Mouse (Mus musculus) forebrain, embryonic 14.5 days (tissue): ENCODE results near the gene Aurkb. TPM values are rescaled to one million over a fixed set of nuclear protein-coding genes. Genes with fewer than 3 reads are reported as not detected.
A peak's percentile ranks its signal among the peaks of the same experiment; 100 is the strongest.

Experiments
- ATAC-seq: fragments of 200-750 bp; cut with Nextera tagmentation; 2 replicates; pipeline ENCODE4 v1.8.0; 2017; ENCODE audit warnings: mild to moderate bottlenecking, moderate library complexity
- DNase-seq: peaks from one replicate; pipeline ENCODE4 v3.0.0-alpha.2; 2015; ENCODE audit warnings: low spot score
- H3K27ac ChIP-seq: fragments of 300-500 bp; sonication (generic); 2 replicates; pipeline ENCODE4 v1.5.1; 2014; ENCODE audit warnings: low read depth, mild to moderate bottlenecking, control low read depth, low read length, moderate library complexity
- H3K27me3 ChIP-seq: fragments of 300-500 bp; sonication (generic); replicated peaks from 2 replicates; pipeline ENCODE4 v1.6.1; 2014; ENCODE audit warnings: low read length, control low read depth, mixed read lengths; ENCODE audit not compliant: control insufficient read depth, insufficient read depth
- H3K36me3 ChIP-seq: fragments of 300-500 bp; sonication (generic); 2 replicates; pipeline ENCODE4 v1.6.1; 2014; ENCODE audit warnings: low read length, control low read depth; ENCODE audit not compliant: control insufficient read depth, insufficient read depth
- H3K4me1 ChIP-seq: fragments of 300-500 bp; sonication (generic); 2 replicates; pipeline ENCODE4 v1.6.1; 2014; ENCODE audit warnings: antibody characterized with exemption, low read length, control low read depth; ENCODE audit not compliant: control insufficient read depth, insufficient read depth
- H3K4me2 ChIP-seq: fragments of 300-500 bp; sonication (generic); 2 replicates; pipeline ENCODE4 v1.6.1; 2014; ENCODE audit warnings: mild to moderate bottlenecking, control low read depth, low read length
- H3K4me3 ChIP-seq: fragments of 300-500 bp; sonication (generic); 2 replicates; pipeline ENCODE4 v1.5.1; 2014; ENCODE audit warnings: low read depth, low read length, control low read depth
- H3K9ac ChIP-seq: fragments of 300-500 bp; sonication (generic); 2 replicates; pipeline ENCODE4 v1.6.1; 2014; ENCODE audit warnings: mild to moderate bottlenecking, low read length, control low read depth, moderate library complexity
- H3K9me3 ChIP-seq: fragments of 300-500 bp; sonication (generic); replicated peaks from 2 replicates; pipeline ENCODE4 v1.6.1; 2016; ENCODE audit warnings: low read length, control low read depth, mixed read lengths; ENCODE audit not compliant: control insufficient read depth
- WGBS: fragments of 180-500 bp; shearing (Covaris S2); extraction: QIAGEN DNeasy Blood & Tissue Kit; methylation state at CpG from one replicate; pipeline ENCODE4 v1.1.7; 2014; 5-methylcytosine and 5-hydroxymethylcytosine counted together
- polyA plus RNA-seq: library from polyadenylated mRNA; unstranded; fragments of >200 nt; fragmentation: Nextera tagmentation; extraction: Ambion mirVana; gene quantifications from 2 replicates; pipeline ENCODE4 v1.2.1, GENCODE M21; 2014

The Aurkb gene
- polyA plus RNA-seq, 1 experiment from 2014 or later, result 74.0 TPM

DNA sequence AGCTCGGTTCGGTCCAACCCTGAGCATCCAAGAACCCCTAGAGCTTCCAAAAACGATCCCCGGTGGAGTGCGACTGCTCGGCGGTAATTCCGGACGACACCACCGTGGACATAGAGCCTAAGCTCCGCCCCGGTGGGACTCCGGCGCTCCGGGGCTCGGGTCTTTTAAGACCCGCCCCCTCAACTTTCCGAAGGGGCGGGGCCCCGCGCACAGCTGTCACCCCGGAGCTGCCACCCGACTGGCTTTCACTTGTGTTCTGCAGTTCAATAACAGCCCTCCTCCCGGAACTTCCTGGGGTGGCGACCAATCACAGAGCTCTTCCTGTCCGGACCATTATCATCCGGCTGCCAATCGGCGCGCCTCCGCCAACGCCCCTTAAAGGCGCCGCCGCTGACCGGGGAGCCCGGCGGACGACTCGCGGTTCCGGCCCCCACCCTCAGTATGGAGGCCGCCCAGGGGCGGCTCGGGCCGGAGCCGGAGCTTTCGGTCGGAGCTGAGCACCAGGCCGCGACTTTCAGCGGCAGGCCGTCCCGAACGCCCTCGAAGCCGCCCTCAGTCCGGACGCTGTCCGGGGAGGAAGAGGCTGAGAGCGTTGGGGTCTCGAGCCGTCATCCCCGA is 14.0 kb downstream of the Aurkb start, which contains the start of gene Borcs6:
Gene Borcs6, plus strand, starts transcription at position 361 of the 618 bp plus-strand sequence.
- Histone ChIP-seq H3K4me2 (peak within 1 kb of the TSS; percentile 91), H3K4me1 (peaks cover 15% of the 10 kb centered on the region), H3K27ac (peak within 1 kb of the TSS; percentile 78), H3K27me3 (no peaks in the 10 kb centered on the region), H3K9me3 (no peaks in the 10 kb centered on the region), H3K9ac (peak within 1 kb of the TSS; percentile 83), H3K36me3 (no peaks in the 10 kb centered on the region), H3K4me3 (peak within 1 kb of the TSS; percentile 87)
- under 1% methylated on average over 57 of the region's 64 CpGs for WGBS
- DNase-seq (peak; percentile 99), ATAC-seq (peak; percentile 94)

DNA sequence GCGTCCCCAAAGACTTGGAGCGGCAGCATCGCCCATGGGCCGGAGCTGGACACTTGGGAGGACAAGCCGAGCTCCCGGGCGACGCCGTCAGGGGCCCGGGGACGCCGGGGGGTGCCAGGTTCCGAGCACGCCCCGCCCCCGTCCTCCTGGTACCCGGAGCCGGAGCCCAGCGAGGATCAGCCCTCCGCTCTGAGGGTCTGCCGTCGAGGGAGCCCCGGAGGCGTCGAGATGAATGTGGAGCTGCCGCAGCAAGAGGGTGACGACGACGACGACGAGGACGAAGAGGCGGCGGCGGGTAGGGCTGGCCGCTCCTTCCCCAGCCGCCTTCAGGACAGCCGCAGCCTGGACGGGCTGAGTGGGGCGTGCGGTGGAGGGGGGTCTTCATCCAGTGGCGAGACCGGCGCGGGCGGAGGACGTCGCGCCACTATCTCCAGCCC is 14.5 kb downstream of the Aurkb start:
- no peaks in the 10 kb centered on the region for H3K27me3 ChIP-seq
- DNase-seq (peak; percentile 59), ATAC-seq (peak; percentile 29)
- H3K4me3 ChIP-seq, result peak overlapping the region; percentile 87
- peak overlapping the region; percentile 78 for H3K27ac ChIP-seq
- H3K9ac ChIP-seq, result peak overlapping the region; percentile 83
- no peaks in the 10 kb centered on the region for H3K9me3 ChIP-seq
- H3K36me3 ChIP-seq, result no peaks in the 10 kb centered on the region
- peaks cover 15% of the 10 kb centered on the region for H3K4me1 ChIP-seq
- peak overlapping the region; percentile 91 for H3K4me2 ChIP-seq
- WGBS, result under 1% methylated on average over 32 of the region's 49 CpGs

DNA sequence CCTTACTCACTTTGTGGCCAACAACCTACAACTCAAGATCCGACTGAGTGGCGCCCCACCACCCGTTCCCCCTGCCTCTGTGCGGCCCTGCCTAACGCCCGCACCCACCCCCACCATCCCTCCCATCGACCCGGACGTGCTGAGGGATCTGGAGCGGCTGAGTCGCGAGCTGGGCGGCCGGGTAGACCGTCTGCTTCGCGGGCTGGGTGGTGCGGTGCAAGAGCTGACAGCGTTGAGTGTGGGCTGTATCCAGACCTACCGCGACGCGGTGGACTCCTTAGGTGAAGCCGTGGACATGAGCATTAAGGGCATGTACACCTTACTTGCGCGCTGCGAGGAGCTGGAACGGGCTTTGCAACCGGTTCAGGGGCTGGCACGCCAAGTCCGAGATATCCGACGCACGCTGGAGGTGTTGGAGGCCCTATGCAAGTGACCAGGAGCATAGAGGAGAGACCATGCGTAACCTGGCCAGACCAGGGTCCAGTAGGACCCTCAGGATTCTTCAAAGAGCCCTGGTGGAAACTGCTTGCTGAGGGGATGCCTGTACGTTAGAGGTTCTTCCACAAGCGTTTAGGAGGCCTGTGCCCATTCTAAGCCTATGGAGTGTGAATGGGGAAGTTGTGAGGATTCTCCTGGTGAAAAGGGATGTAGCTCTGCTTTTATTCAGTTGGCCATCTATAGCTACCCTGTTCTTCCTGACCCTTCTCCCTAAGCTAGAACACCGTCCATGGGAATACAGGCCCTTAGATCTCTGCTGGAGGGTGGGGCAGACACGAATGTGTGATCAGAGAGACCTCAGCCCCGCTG is 15.2 kb downstream of the Aurkb start:
- Histone ChIP-seq H3K4me1 (peaks cover 15% of the 10 kb centered on the region), H3K4me2 (peak overlapping the region; percentile 91), H3K9me3 (no peaks in the 10 kb centered on the region), H3K4me3 (peak overlapping the region; percentile 87), H3K27me3 (no peaks in the 10 kb centered on the region), H3K9ac (peak overlapping the region; percentile 83), H3K36me3 (no peaks in the 10 kb centered on the region), H3K27ac (peak overlapping the region; percentile 78)
- 1% methylated on average over 40 of the region's 40 CpGs for WGBS
- no peak for ATAC-seq
- DNase-seq, result no peak

DNA sequence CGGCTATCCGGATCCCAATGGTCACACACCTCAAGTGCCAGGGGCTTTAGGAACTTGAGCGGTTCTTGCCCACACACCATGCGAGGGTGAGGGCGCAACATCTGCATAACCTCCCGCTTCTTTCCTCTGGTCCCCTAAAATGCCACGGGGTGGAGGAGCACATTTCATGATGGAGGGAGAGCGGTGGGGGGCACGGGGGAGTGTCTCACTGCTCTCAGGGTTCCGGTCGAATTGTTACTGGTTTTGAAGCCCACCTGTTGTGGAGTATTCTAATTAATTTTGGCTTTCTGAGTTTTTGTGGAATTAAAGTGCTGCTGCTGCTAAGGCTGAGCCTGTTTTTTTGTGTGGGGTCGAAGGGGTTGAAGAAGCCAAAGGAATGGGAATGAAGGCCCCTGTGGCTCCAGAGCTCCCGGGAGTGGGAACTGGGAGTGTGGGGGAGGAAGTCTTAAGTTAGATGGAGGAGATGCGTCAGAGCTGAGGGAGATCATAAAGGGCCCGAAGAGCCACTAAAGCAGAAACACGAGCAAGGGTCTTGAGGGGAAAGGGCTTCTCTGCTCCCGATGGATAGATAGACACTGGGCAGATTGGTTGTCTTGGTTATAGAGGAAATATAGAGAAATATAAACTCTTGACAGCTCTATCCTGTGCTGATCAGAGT is 15.9 kb downstream of the Aurkb start:
- H3K27ac ChIP-seq, result no peak overlapping the region
- no peak for DNase-seq

DNA sequence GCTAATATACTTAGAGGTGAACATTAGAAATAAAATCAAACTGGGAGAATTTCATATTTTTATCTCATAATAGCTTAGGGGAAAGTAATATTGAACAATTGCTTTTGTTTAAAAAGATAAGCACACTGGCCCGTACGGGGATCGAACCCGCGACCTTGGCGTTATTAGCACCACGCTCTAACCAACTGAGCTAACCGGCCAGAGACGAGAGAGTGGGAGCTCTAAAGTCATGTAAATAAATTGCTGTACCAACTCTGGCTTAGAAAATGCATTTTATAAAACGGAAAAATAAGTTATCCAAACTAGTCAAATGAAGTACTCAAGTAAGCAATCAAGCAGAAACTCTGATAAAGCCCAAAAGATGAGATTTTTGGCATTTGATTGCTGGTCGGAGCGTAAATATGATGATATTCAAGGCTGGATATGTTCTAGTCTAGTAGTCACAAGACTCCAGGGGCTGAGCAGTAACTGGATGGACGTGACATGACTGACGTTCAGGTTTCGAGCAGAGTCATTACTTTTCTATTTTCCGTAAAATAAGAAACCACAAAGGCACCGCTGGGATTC is 16.8 kb downstream of the Aurkb start:
- no peak overlapping the region for H3K9ac ChIP-seq
- H3K27ac ChIP-seq, result 0 out of 2 replicates have a peak overlapping the region, but pooled peaks have one; percentile 7
- peak; percentile 78 for DNase-seq
- ATAC-seq, result no peak
- WGBS, result 1% methylated on average over 17 of the region's 17 CpGs
- peak overlapping the region; percentile 54 for H3K4me3 ChIP-seq
- peaks cover 21% of the 10 kb centered on the region for H3K4me1 ChIP-seq
- no peaks in the 10 kb centered on the region for H3K36me3 ChIP-seq
- H3K9me3 ChIP-seq, result no peaks in the 10 kb centered on the region
- H3K27me3 ChIP-seq, result no peaks in the 10 kb centered on the region
- peak overlapping the region; percentile 91 for H3K4me2 ChIP-seq

More for the DNA sequence above, 15.9 kb downstream of the Aurkb start:
- Histone ChIP-seq H3K27me3 (no peaks in the 10 kb centered on the region), H3K9ac (peak overlapping the region; percentile 83), H3K4me1 (peaks cover 18% of the 10 kb centered on the region), H3K4me2 (peak overlapping the region; percentile 91), H3K36me3 (no peaks in the 10 kb centered on the region), H3K4me3 (peak overlapping the region; percentile 87), H3K9me3 (no peaks in the 10 kb centered on the region)
- 10% methylated on average over 17 of the region's 17 CpGs for WGBS
- ATAC-seq, result no peak

DNA sequence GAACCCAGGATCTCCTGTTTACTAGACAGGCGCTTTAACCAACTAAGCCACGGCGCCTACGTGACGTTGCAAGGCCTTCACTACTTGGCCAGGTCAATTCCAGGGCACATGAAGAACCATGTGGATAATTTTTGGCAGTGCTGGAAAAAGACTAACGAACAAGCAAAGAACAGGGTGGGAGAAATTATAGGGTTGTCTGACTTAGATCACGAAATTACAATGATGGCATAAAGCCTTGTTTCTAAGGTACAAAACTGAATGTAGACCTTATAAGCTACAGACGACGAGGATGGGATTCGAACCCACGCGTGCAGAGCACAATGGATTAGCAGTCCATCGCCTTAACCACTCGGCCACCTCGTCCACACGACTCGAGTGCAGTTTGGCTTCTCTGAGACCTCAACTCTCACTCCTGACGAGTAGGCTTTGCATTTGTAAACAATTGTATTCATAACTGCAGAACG is 17.3 kb downstream of the Aurkb start:
- Histone ChIP-seq H3K4me1 (peaks cover 21% of the 10 kb centered on the region), H3K27ac (peak overlapping the region; percentile 52), H3K4me3 (peak overlapping the region; percentile 54), H3K9me3 (no peaks in the 10 kb centered on the region), H3K27me3 (no peaks in the 10 kb centered on the region), H3K36me3 (no peaks in the 10 kb centered on the region), H3K9ac (no peak overlapping the region; the same call in 1 of the 2 replicates), H3K4me2 (peak overlapping the region; percentile 65)
- WGBS, result under 1% methylated on average over 19 of the region's 19 CpGs
- ATAC-seq, result peak; percentile 54
- peak; percentile 96 for DNase-seq

DNA sequence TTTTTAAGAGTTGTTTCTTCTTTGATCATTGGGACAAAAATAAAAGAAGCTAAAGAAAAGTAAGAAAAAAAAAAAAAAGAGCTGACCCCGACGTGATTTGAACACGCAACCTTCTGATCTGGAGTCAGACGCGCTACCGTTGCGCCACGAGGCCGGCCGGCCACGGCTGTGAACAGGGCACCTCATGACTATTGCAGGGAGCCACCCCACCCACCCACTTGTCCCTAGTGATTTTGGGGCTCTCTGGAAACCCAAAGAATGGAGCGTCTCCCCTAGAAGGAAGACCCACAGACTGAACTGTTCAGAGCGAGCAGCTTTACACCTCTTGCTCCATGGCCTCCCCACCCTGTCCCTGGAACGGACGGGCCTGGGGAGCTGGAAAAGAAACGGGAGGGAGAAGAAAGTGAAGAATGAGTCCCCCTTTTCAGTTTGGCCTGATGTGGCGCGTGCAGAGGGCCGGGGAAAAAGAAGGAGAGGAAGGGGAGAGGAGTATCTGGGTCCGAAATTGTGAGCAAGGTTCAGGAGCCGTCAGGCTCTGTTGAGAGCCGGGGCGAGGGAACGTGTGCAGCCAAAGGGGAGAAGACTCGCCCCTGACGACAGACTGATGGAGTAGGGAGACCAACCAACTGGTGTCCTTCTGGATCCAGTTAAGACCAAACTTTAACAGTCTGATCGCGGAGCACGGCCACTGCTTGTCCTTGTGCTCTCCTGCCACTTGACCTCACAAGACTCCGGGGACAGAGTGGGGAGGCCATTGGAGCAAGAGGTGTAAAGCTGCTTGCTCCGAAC is 18.2 kb downstream of the Aurkb start:
- H3K36me3 ChIP-seq, result no peaks in the 10 kb centered on the region
- peak overlapping the region; percentile 54 for H3K4me3 ChIP-seq
- peak overlapping the region; percentile 65 for H3K4me2 ChIP-seq
- peaks cover 19% of the 10 kb centered on the region for H3K4me1 ChIP-seq
- ATAC-seq, result peak; percentile 35; the same call in 1 of the 2 replicates
- peak; percentile 79 for DNase-seq
- no peaks in the 10 kb centered on the region for H3K27me3 ChIP-seq
- H3K9ac ChIP-seq, result peak overlapping the region; percentile 77
- under 1% methylated on average over 31 of the region's 31 CpGs for WGBS
- peak overlapping the region; percentile 63 for H3K27ac ChIP-seq
- H3K9me3 ChIP-seq, result no peaks in the 10 kb centered on the region
